In the genomic region with DNA sequence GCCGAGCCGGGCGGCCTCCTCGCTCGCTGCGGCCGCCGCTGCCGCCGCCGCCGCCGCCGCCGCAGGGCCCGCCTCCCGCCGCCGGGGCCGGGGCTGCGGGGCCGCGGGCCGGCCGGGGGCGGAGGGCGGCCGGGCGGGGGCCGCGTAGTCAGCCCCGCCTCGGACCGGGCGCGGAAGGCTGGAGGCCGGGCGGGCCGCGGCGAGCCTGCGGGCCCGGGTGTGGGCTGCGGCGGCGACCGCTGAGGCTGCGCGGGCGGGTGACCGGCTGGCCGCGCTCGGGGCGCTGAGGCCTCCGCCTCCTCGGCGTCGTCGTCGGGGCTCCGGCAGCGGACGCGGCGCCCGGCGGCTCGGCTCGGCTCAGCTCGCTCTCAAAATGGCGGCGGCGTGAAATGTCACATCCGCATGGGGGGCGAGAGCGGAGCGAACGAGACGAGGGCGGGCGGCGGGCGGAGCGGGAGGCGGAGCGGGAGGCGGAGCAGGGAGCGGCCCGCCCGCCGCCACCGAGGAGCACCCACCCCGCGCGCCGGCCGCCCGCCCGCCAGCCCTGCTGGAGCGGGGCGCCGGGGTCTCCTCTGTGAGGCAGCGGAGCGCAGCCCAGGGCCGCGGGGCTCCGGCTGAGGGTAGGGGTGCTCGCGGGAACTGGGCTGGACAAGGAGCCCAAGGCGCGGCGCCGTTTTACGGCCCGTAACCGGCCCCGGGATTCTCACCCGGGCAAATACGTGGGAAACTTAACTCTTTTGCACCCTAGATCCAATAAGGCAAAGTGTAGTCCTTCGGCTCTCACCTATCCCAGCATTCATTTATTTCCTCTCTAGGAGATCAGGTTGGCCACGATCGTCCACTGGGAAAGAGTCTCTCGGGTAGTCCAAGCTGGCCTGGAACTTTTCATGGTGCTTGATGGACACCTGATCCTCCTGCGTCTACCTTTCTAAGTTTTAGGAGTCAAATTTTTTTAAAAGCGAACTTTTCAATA, we compare ENCODE assay signal across 8 mouse cellular contexts. TPM values are rescaled to one million over a fixed set of nuclear protein-coding genes. Genes with fewer than 3 reads are reported as not detected.
DNase-seq lines count a peak whose midpoint lies in the region; ATAC-seq lines count a peak whose summit lies in the region.

No protein-coding gene starts in this region.

- H3K27ac ChIP-seq in hindbrain, embryonic 15.5 days (replicated peaks): peak overlapping the region; percentile 96

- H3K9me3 ChIP-seq in hindbrain, embryonic 15.5 days: no peaks in the 10 kb centered on the region

- H3K4me2 ChIP-seq in hindbrain, embryonic 15.5 days: peak overlapping the region; percentile 68

- no peaks in the 10 kb centered on the region for H3K27me3 ChIP-seq in hindbrain, embryonic 15.5 days

- peak; percentile 74 for DNase-seq in R1 (ENCODE audit: low read depth, low spot score)
- peak; percentile 93 to 97 for DNase-seq in cerebellum, postnatal 25 days
- peak; percentile 88 to 89 for DNase-seq in frontal cortex, postnatal 36 days (ENCODE audit: low spot score in 2 of 2)
- peak; percentile 69 for DNase-seq in left cerebral cortex, adult 11 months (ENCODE audit: low spot score)
- DNase-seq in lung, postnatal 4 days: peak; percentile 93
- DNase-seq in retina, postnatal 1 day: peak; percentile 93
- DNase-seq in thymus, postnatal 4 days: peak; percentile 97

- peak overlapping the region; percentile 97 for H3K4me3 ChIP-seq in hindbrain, embryonic 15.5 days

- ATAC-seq in hindbrain, embryonic 15.5 days (ENCODE audit: low FRiP score, low read depth): peak; percentile 94

- H3K4me1 ChIP-seq in hindbrain, embryonic 15.5 days (replicated peaks): peaks cover 37% of the 10 kb centered on the region

- 2% methylated on average over 64 of the region's 126 CpGs for WGBS in hindbrain, embryonic 15.5 days

- H3K9ac ChIP-seq in hindbrain, embryonic 15.5 days: peak overlapping the region; percentile 91

- H3K36me3 ChIP-seq in hindbrain, embryonic 15.5 days: no peaks in the 10 kb centered on the region

RNA-seq across cellular contexts. Expression of gene Usp7, which starts 53.3 kb away (rescaled TPM):
- polyA plus RNA-seq in hindbrain, embryonic 15.5 days (2015; fragmentation: Nextera tagmentation; extraction: Ambion mirVana): 29.2 TPM in 2 replicates

RNA-seq across cellular contexts. Expression of gene Gm5767, which starts 58.3 kb away (rescaled TPM):
- not detected in 2 replicates for polyA plus RNA-seq in hindbrain, embryonic 15.5 days (2015; fragmentation: Nextera tagmentation; extraction: Ambion mirVana)

Comparison
In these comparisons a context has a peak if more than half of its experiments do, and no peak if none do; other contexts are left out.
1. Peak in every context shown above with its lines: DNase-seq, ATAC-seq, H3K4me3 ChIP-seq and H3K27ac ChIP-seq.